Mouse (Mus musculus) neural tube, embryonic 15.5 days (tissue): ENCODE results near the gene Mecom. TPM values are rescaled to one million over a fixed set of nuclear protein-coding genes. Genes with fewer than 3 reads are reported as not detected.
A peak's percentile ranks its signal among the peaks of the same experiment; 100 is the strongest.

Experiments
- ATAC-seq: fragments of 200-750 bp; cut with Nextera tagmentation; 2 replicates; pipeline ENCODE4 v1.8.0; 2017; ENCODE audit warnings: mild to moderate bottlenecking, moderate TSS enrichment, moderate library complexity; ENCODE audit not compliant: low FRiP score
- H3K27ac ChIP-seq: fragments of 300-500 bp; sonication (generic); replicated peaks from 2 replicates; pipeline ENCODE4 v1.5.1; 2015; ENCODE audit warnings: mild to moderate bottlenecking, inconsistent platforms
- H3K27me3 ChIP-seq: fragments of 300-500 bp; sonication (generic); replicated peaks from 2 replicates; pipeline ENCODE4 v1.6.1; 2015; ENCODE audit warnings: inconsistent platforms
- H3K36me3 ChIP-seq: fragments of 300-500 bp; sonication (generic); 2 replicates; pipeline ENCODE4 v1.6.1; 2015; ENCODE audit warnings: inconsistent platforms
- H3K4me1 ChIP-seq: fragments of 300-500 bp; sonication (generic); 2 replicates; pipeline ENCODE4 v1.6.1; 2015; ENCODE audit warnings: inconsistent platforms
- H3K4me2 ChIP-seq: fragments of 300-500 bp; sonication (generic); 2 replicates; pipeline ENCODE4 v1.6.1; 2015; ENCODE audit warnings: inconsistent platforms, mild to moderate bottlenecking, moderate library complexity
- H3K4me3 ChIP-seq: fragments of 300-500 bp; sonication (generic); replicated peaks from 2 replicates; pipeline ENCODE4 v1.5.1; 2015; ENCODE audit warnings: mild to moderate bottlenecking, inconsistent platforms
- H3K9ac ChIP-seq: fragments of 300-500 bp; sonication (generic); replicated peaks from 2 replicates; pipeline ENCODE4 v1.6.1; 2015; ENCODE audit warnings: mild to moderate bottlenecking, inconsistent platforms
- H3K9me3 ChIP-seq: fragments of 300-500 bp; sonication (generic); replicated peaks from 2 replicates; pipeline ENCODE4 v1.6.1; 2016; ENCODE audit warnings: inconsistent platforms
- WGBS: fragments of 180-500 bp; shearing (Covaris S2); methylation state at CpG from one replicate; pipeline ENCODE4 v1.1.7; 2015; ENCODE audit warnings: mixed read lengths; 5-methylcytosine and 5-hydroxymethylcytosine counted together
- polyA plus RNA-seq: library from polyadenylated mRNA; unstranded; fragments of >200 nt; fragmentation: Nextera tagmentation; extraction: Ambion mirVana; gene quantifications from 2 replicates; pipeline ENCODE4 v1.2.1, GENCODE M21; 2015

Mecom gene
- polyA plus RNA-seq, 1 experiment from 2014 or later, result 5.2 TPM

DNA sequence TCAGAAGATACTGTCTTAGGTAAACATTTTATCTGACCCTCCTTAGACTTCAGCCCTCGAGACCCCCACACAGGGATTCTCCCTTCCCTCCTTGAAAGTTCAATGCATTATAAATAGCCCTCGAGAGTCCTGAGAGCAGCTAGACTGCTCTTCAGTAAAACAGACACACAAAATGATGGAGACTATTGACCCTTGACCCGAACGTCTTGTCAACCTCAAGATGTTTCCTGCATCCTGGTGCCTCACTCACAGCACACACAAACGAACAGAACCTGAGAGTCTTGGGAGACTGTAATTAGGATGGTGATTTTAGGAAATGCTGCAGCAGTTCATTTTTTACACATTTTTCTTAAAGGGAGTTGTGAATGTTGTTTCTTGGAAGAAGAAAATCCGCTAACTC lies 168.5 kb downstream of the Mecom start:
- no peaks in the 10 kb centered on the region for H3K4me1 ChIP-seq
- WGBS, result 58% methylated on average over 6 of the region's 6 CpGs
- no peak overlapping the region for H3K9ac ChIP-seq
- H3K4me2 ChIP-seq, result no peak overlapping the region
- no peak for ATAC-seq
- no peak overlapping the region for H3K27ac ChIP-seq
- no peaks in the 10 kb centered on the region for H3K36me3 ChIP-seq
- no peak overlapping the region for H3K4me3 ChIP-seq
- no peaks in the 10 kb centered on the region for H3K27me3 ChIP-seq
- H3K9me3 ChIP-seq, result no peaks in the 10 kb centered on the region

DNA sequence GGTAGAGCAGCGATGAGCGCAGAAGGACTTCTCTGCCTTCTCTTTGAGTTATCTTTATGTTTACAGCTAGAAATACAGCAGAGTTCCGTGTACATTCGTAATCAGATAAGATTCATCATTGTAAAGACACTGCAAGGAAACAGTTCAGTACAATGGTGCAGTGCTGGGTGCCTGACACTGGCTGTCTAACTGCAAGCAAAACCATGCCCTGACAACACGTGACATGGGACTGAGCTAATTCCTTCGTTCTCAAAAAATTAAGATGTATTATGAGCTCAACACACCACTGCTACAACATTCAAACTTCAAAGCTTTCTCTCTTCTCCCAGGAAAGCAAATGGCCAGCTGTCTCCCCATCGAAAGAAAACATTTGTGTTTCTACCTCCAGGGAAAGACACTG lies 176.3 kb downstream of the Mecom start:
- H3K4me1 ChIP-seq, result no peaks in the 10 kb centered on the region
- no peak overlapping the region for H3K4me2 ChIP-seq
- no peak for ATAC-seq
- no peaks in the 10 kb centered on the region for H3K27me3 ChIP-seq
- no peak overlapping the region for H3K4me3 ChIP-seq
- H3K9me3 ChIP-seq, result no peaks in the 10 kb centered on the region
- no peaks in the 10 kb centered on the region for H3K36me3 ChIP-seq
- no peak overlapping the region for H3K27ac ChIP-seq
- WGBS, result 82% methylated on average over 7 of the region's 7 CpGs
- H3K9ac ChIP-seq, result no peak overlapping the region

DNA sequence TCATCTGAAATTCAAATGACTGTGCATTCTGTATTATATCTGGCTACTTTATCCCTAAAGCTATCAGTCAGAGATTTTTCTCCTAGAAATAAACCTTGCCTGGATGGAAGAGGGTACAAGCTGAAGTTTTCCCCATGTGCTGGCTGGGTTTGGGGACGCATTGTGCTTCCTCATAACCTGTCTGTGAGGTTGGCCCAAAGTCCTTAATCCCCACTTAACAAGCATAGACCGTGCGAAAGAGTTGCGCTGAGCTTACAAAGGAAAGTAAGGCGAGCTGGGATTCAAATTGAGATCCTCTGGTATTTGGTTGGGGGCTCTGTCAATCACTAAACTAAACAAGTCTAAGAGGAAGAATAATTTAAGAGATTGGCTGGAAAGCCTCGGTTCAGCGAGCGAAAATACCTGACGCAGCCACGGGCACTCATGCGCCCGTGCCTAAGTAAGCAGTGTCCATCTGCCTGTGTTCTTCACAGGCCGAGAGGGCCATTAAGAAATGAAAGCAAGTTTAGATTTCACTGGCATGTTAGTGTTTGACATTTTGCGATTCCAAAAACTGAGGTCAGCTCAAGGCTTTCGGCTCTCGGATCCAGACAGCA lies 176.8 kb downstream of the Mecom start:
- no peaks in the 10 kb centered on the region for H3K27me3 ChIP-seq
- no peaks in the 10 kb centered on the region for H3K36me3 ChIP-seq
- ATAC-seq, result no peak
- H3K4me1 ChIP-seq, result no peaks in the 10 kb centered on the region
- no peak overlapping the region for H3K4me3 ChIP-seq
- 81% methylated on average over 16 of the region's 16 CpGs for WGBS
- no peak overlapping the region for H3K9ac ChIP-seq
- H3K9me3 ChIP-seq, result no peaks in the 10 kb centered on the region
- H3K27ac ChIP-seq, result no peak overlapping the region
- H3K4me2 ChIP-seq, result no peak overlapping the region

DNA sequence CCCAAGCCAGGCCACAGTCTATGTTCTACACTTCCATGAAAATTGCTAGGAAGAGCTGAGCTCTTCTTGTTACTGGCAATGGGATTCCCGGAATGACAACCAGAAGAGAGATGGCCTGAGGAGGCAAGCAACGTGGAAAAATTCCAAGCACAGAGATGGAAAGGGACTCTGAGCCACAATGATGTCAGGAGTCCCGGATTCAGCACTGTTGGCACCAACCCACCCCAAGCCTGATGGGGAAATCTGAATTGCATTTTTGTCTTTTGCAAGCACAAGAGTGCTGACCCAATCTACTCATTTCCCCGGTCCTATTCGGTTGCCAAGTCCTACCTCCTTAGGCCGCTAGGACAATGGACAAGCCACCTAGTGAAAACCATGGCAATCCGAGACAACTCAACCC lies 181.2 kb downstream of the Mecom start:
- Histone ChIP-seq H3K4me1 (no peaks in the 10 kb centered on the region), H3K4me3 (no peak overlapping the region), H3K27ac (no peak overlapping the region), H3K9me3 (no peaks in the 10 kb centered on the region), H3K4me2 (no peak overlapping the region), H3K36me3 (no peaks in the 10 kb centered on the region), H3K9ac (no peak overlapping the region), H3K27me3 (no peaks in the 10 kb centered on the region)
- ATAC-seq, result no peak
- WGBS, result 92% methylated on average over 7 of the region's 7 CpGs

DNA sequence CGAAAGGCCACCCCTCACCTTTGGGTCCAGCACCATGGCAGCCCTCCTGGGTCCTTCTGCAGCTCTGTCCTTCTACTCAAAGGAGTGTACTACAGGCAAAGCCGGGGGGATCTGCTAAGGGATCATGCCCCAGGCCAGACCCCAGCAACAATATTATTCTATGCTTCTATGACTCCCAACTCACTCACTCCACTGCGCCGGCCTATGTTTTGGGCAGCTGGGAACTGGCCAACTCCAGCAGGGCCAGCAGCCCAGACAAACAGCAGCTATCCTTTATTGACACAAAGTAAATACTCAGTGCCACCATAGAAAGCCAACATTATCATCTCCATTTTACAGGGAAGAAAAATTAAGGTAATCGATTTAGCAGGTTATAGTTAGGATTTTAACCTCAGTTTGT lies 186.6 kb downstream of the Mecom start:
- no peak overlapping the region for H3K4me2 ChIP-seq
- no peak for ATAC-seq
- H3K9me3 ChIP-seq, result no peaks in the 10 kb centered on the region
- H3K27me3 ChIP-seq, result no peaks in the 10 kb centered on the region
- H3K4me3 ChIP-seq, result no peak overlapping the region
- H3K36me3 ChIP-seq, result no peaks in the 10 kb centered on the region
- H3K4me1 ChIP-seq, result no peaks in the 10 kb centered on the region
- no peak overlapping the region for H3K9ac ChIP-seq
- H3K27ac ChIP-seq, result no peak overlapping the region
- 83% methylated on average over 5 of the region's 5 CpGs for WGBS

DNA sequence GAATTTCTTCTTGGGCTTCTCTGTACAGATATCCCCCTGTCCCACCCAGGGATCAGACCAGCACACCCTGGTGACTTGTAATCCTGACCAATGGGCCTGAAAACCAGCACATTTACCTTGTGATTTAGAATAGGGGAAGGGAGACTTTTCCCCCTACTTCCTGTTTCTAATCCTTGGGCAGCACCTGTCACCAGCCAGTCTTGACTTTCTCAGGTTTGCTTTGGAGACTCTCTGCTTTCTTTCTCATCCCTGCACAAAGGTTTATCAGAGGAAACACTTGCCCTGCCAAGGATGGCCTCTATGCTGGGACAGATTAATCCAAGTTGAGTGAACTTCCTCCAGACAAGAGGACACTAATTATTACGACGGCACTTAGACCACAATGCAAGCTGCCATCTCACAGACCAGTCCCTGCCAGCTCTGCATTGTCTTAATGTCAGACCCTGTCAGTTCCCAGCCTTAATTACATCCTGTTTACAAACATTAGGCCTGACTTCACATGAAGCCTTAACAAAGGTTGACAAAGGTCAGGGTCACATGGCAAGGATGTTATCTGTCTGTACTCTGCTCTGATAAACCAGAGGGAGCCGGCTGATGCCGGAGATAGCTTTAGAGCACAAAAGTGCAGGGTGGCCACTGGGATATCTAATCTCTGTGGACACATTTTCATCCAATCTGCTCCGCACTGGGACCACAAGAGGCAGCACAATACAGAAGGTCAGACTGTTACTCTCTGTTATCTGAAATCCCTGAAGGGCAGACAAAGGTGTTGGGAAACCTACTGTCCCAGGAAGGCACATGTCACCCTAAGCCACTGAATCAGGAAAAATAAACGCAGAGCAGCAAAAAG lies 193.7 kb downstream of the Mecom start:
- no peak overlapping the region for H3K27ac ChIP-seq
- no peak for ATAC-seq
- H3K9me3 ChIP-seq, result no peaks in the 10 kb centered on the region
- H3K4me2 ChIP-seq, result no peak overlapping the region
- no peak overlapping the region for H3K9ac ChIP-seq
- H3K36me3 ChIP-seq, result no peaks in the 10 kb centered on the region
- 37% methylated on average over 6 of the region's 6 CpGs for WGBS
- H3K4me3 ChIP-seq, result no peak overlapping the region
- H3K27me3 ChIP-seq, result peaks cover 4% of the 10 kb centered on the region; the same call in 1 of the 2 replicates
- peaks cover 6% of the 10 kb centered on the region for H3K4me1 ChIP-seq

DNA sequence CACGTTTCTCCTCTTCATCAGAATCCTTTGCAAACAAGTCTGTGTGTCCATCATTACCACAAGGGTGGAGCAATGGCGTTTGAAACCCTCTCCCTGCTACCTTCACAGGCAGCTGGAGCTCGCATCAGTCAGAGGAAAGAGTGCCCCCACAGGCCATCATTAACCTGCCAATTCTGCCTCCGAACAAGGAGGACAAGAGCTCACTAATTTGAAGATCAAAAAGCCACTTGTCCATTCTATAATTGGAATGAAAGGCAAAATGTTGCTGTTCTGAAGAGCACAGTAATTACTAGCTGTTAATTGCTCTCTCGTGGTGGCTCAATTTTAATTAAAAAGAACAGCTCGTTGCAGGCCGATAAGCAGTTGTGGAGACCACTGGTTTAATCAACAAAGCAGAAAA lies 198.5 kb downstream of the Mecom start:
- peak; percentile 73 for ATAC-seq
- H3K27ac ChIP-seq, result no peak overlapping the region
- H3K4me1 ChIP-seq, result peaks cover 9% of the 10 kb centered on the region
- 19% methylated on average over 7 of the region's 7 CpGs for WGBS
- H3K9me3 ChIP-seq, result no peaks in the 10 kb centered on the region
- no peaks in the 10 kb centered on the region for H3K36me3 ChIP-seq
- H3K27me3 ChIP-seq, result peaks cover 4% of the 10 kb centered on the region; the same call in 1 of the 2 replicates
- no peak overlapping the region for H3K9ac ChIP-seq
- no peak overlapping the region for H3K4me2 ChIP-seq
- H3K4me3 ChIP-seq, result no peak overlapping the region

DNA sequence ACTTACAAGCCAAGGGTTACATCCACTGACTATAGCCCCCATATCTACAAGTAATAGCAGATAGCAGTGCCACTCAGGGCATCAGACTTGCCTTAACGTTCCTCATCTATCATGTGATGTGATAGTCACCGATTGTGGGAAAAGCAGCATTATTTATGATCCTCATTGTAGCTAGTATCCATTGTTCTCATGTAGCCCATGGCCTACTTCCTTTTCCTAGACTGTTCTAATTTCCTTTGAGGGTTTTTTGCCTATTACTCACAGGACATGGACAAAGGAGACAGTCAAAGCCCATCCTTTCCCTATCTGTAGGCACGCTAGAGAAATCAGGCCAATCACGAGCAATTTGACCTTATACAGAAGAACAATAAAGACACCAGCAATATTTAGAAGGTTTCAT lies 203.7 kb downstream of the Mecom start:
- no peak overlapping the region for H3K4me3 ChIP-seq
- no peaks in the 10 kb centered on the region for H3K9me3 ChIP-seq
- peaks cover 3% of the 10 kb centered on the region; the same call in 1 of the 2 replicates for H3K4me1 ChIP-seq
- H3K27ac ChIP-seq, result no peak overlapping the region
- no peak for ATAC-seq
- 56% methylated on average over 4 of the region's 4 CpGs for WGBS
- no peaks in the 10 kb centered on the region for H3K27me3 ChIP-seq
- no peak overlapping the region for H3K9ac ChIP-seq
- H3K4me2 ChIP-seq, result no peak overlapping the region
- H3K36me3 ChIP-seq, result no peaks in the 10 kb centered on the region

DNA sequence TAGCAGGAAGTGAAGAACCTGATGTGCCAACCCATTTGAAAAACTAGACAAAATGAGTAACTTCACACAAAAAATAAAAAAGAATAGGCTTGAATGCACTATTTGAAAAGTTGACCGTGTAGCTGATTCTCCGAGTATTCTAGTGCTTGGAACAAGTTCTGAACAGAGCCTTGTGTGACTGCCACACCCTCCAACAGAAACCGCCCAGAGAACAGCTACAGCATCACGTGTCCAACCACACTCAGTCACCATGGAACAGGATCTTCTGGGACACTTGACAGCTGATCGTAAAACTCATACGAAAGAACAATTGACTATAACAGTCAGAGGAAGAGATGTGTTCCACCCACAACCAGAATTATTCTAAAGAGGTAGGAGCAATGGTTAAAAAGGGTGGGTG lies 215.5 kb downstream of the Mecom start:
- WGBS, result 82% methylated on average over 6 of the region's 6 CpGs
- Histone ChIP-seq H3K4me2 (no peak overlapping the region), H3K36me3 (no peaks in the 10 kb centered on the region), H3K9ac (no peak overlapping the region), H3K27ac (no peak overlapping the region), H3K27me3 (no peaks in the 10 kb centered on the region), H3K4me1 (no peaks in the 10 kb centered on the region), H3K9me3 (no peaks in the 10 kb centered on the region), H3K4me3 (no peak overlapping the region)
- ATAC-seq, result no peak

DNA sequence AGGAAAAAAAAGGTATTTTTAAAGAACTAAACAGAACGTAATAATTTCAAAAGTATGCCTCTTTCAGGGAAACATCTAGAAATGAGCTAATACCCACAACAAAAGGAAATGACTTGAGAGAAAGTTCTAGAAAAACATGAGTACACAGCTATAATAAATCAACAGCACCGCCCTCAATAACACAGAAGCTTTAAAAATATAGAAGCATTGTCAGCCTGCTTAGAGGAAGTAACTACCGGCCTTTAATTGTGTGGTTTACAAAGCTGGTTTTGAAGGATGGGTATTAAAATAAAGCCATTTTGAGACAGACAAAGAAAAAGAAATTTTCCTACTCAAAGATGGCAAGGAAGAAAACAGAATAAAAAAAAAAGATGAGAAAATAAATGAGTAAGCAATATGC lies 217.3 kb downstream of the Mecom start:
- H3K27ac ChIP-seq, result no peak overlapping the region
- no peaks in the 10 kb centered on the region for H3K27me3 ChIP-seq
- H3K4me1 ChIP-seq, result no peaks in the 10 kb centered on the region
- no peak for ATAC-seq
- no peaks in the 10 kb centered on the region for H3K36me3 ChIP-seq
- WGBS, result 85% methylated on average over 3 of the region's 3 CpGs
- H3K4me3 ChIP-seq, result no peak overlapping the region
- no peak overlapping the region for H3K9ac ChIP-seq
- no peak overlapping the region for H3K4me2 ChIP-seq
- H3K9me3 ChIP-seq, result no peaks in the 10 kb centered on the region

DNA sequence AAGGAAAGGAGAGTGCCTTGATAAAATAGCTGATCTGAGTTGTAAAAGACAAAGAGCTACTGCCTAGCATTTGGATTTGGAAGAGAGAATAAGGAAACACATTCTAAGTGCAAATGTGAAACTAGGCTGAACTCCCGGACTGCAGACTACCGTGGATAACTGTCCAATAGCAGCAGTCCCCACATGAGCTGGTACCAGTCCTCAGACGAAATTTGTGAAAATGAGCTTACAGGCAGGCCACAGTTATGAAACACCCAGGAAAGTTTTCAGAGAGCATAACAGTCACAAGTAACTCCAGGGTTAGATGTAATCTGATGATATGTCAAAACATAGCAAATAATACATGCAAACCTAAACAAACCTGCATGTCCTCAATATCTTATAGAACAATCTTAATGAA lies 217.8 kb downstream of the Mecom start:
- 77% methylated on average over 3 of the region's 3 CpGs for WGBS
- Histone ChIP-seq H3K4me2 (no peak overlapping the region), H3K9me3 (no peaks in the 10 kb centered on the region), H3K4me3 (no peak overlapping the region), H3K27me3 (no peaks in the 10 kb centered on the region), H3K27ac (no peak overlapping the region), H3K4me1 (no peaks in the 10 kb centered on the region), H3K9ac (no peak overlapping the region), H3K36me3 (no peaks in the 10 kb centered on the region)
- no peak for ATAC-seq

DNA sequence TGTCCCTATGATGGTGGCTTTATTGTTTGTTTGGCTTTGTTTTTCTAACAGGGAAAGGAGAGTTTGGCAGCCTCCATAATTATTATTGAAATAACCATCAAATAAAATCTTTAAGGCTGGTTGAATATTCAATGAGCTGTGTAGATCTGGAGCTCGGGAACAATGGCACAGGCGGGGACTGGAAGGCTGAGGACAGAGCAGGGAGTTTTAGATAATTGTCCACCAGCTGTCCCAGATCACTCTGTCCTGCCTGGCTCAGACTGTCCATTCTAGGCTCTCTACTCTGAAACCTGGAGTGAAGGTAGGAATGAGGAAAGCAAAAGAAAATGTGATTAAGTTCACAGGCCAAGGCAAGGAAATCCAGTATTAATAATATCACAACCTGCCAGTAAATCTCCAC lies 232.9 kb downstream of the Mecom start:
- WGBS, result 24% methylated on average over 2 of the region's 2 CpGs

More for the DNA sequence above, 232.9 kb downstream of the Mecom start:
- Histone ChIP-seq H3K4me2 (no peak overlapping the region), H3K27me3 (no peaks in the 10 kb centered on the region), H3K4me3 (no peak overlapping the region), H3K9ac (no peak overlapping the region), H3K27ac (no peak overlapping the region), H3K36me3 (no peaks in the 10 kb centered on the region), H3K9me3 (no peaks in the 10 kb centered on the region), H3K4me1 (no peaks in the 10 kb centered on the region)
- no peak for ATAC-seq
